Mouse (Mus musculus) common myeloid progenitor, adult 5-6 weeks (primary cell): ENCODE data around the gene Polr2f. TPM values are rescaled to one million over a fixed set of nuclear protein-coding genes. Genes with fewer than 3 reads are reported as not detected.

Experiments
- ATAC-seq: replicated peaks from 2 replicates; pipeline ENCODE4 v1.8.0; 2016; ENCODE audit warnings: low read depth, mild to moderate bottlenecking, moderate TSS enrichment, inconsistent platforms; ENCODE audit not compliant: poor library complexity, severe bottlenecking
- total RNA-seq: library from RNA; stranded (forward); fragments of 200-1000, 187-1606 nt; gene quantifications from 2 replicates; pipeline ENCODE4 v1.2.3, GENCODE M21; 2017

Polr2f gene
- total RNA-seq, 1 experiment from 2014 or later, result 72.3 TPM

DNA sequence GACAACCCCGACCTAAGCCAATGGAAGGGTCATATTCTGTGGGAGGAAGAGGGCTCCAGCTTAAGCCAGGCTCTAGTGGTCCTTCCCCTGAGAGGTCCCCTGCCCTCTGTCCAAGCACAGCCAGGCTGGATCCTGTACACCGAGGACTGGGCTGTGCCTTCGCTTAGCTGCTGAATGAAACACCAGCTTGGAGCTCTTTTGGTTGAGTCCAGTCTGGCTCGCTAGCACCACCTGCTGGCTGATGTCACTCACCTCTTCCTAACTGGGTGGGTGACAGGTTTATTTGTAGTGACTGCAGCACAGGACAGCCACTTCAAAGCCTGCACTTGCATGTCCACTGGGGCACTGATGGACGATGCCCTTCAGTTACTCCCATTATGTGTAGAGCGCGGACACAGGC, 7.7 kb downstream of the Polr2f start:
- peak; percentile 73 for ATAC-seq

DNA sequence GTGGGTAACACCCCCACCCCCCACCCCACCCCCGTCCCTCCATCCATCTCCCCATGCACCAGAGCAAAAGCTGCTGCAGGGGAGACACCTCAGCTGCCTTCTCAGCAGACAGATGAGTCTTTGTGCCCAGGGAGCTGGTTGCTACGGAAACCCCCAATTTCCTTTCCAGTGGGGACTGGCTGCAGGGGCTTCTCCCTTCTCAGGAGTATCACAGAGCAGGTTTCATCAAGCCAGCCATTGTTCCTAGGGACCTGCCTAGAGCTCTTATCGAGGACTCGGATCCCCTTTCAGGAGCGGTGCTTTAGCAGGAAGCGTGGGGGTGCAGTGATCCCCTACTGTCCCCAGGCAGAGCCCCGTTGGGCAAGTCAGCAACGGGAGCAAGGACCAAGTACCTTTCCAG, 11.1 kb downstream of the Polr2f start:
- ATAC-seq, result no peak

DNA sequence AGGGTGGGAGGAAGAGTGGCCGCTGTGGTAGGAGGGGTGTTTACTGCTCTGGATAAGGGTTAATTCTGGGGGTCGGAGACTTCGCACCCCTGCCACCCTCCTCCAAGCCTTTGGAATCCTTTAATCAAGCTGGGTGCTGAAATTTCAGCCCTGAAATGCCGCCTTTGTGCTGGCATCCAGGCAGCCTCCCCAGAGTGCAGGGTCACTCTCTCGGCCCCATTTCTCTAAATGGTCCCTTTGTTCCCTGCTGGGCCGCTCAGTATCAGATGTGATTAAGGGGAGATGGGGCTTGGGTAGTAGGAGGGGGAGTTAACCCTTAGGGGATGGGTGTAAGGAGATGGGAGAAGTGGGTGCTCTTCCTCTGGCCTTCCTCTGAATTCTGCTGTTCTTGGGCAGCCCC, 11.9 kb downstream of the Polr2f start:
- ATAC-seq, result no peak

DNA sequence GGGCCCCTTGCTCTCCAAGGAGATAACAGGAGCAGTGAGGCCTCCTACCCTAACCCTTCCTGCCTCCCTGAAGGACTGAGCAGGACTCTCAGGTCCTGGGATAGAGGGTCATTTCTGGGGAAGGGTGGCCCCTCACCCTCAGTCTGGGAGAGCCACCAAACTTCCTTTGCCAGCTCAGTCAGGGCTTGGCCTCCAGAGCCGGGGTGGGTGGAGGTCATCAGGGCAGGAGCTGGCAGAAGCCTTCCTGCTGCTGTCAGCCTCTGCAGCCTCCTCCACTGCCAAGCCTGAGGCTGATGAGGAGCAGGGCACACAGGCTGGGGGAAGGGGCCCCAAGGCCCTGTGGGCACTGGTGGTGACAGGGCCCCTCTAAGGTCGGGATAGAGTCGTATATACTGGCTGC, 14.8 kb downstream of the Polr2f start:
- ATAC-seq, result no peak

DNA sequence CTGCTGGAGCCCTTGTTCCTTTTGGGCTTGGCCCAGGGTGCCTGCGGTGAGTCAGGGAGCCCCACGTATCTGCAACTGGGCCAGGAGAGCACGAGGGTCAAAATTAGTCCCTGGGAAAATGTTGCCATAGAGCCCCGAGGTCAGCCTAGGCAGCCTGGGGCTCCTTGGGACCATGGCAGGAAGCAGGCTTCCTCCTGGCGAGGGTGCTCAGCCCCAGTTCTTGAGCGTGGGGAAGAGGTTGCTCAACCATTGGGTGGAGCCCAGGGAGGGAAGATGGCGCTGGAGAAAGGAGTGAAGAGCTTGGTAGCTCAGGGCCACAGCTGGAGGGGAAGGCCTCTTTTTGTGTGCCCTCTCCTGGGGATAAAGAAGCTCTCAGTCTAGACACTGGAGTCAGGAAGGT, 21.5 kb downstream of the Polr2f start:
- ATAC-seq, result peak; percentile 33; the same call in 1 of the 2 replicates

DNA sequence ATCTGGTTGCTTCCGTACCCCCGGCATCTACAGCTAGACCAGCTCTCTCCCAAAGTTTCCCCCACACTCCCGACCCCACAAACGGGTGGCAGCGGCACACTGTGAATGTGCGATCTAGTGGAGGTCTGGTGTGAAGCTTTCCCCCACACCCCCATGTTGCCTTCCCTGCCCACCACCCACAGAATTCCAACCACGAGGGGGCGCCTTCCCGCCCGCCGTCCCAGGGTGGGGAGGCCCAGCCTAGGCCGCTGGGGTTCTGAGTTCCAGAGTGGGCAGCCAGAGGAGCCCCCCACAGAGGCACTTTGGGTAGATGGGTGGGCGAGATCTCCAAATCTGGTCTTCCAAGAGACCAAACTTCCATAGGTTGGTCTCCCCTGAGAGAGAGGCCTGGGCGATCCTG, 22.0 kb downstream of the Polr2f start:
- ATAC-seq, result no peak

DNA sequence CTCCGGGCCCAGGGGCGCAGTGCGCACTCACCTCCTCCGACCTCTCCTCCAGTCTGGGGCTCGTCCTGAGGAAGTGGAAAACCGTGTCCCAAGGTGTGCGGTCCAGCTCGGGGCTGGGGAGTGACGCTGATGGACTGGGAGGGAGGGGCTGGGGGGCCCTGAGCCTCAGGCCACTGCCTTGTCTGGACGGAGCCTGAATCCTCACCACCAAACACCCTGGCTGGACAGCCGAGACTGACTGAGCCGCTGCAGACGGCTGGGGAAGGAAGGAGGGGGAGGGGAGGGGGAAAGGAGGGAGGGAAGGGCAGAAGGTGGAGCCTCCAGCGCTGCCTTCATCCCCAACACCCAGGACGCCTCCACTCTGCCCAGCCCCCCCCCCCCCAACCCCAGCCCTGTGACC, 23.4 kb downstream of the Polr2f start:
- ATAC-seq, result no peak

DNA sequence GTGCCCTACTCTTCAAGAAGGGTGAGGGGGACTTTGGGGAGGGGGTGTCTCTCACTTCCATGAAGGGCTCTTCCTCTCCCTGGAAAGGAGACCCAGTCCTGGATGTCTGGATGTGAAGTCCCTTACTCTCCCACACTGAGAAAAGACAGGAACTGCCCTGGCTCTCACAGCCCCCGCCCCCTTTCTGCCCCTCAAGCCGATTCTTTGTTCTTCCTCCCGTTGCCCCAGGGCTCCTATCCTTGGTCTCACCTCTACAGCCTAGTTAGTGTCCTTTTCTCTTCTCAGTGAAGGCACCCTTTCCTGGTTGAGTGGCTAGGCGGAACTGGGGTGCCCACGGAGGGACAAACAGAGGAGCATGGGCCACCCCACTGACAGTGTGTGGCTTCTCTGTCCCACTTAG, 24.3 kb downstream of the Polr2f start, which contains the start of gene Sox10:
Gene Sox10, minus strand, starts transcription at position 101 of the 400 bp plus-strand sequence.
- ATAC-seq, result no peak

DNA sequence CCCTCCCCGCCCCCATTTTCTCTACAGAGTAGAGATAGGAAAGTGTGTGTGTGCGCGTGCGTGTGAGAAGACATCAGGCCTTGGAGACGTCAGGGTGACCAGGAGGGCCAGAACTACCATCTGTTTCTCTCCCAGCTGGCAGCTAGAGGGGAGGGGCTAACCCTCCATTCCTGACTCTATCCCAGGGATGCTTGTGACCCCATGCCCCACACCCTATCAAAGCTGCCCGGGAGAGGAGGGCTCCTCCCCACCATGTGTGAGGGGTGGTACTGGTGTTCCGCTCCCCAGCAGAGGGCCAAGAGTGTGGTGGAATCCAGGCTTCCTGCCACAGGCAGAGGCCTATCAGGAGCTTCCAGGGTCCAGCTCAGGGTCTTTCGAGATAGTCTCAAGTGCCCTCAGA, 25.9 kb downstream of the Polr2f start:
- no peak for ATAC-seq

DNA sequence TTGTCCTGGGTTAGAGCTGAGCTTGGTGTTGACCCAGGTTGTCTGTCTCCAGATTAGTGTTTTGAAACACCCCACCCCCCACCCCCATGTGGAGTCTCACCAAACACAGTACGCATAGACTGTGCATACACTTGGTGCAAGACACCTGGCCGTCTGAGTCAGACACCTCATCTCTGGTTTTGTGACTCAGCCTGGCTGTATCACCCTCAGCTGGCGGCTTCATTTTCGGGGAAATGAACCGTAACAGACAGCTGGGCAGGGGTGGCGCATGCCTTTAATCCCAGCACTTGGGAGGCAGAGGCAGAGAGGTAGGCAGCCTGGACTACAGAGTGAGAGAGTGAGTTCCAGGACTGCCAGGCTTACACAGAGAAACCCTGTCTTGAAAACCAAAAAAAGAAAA, 36.1 kb downstream of the Polr2f start:
- ATAC-seq, result no peak

DNA sequence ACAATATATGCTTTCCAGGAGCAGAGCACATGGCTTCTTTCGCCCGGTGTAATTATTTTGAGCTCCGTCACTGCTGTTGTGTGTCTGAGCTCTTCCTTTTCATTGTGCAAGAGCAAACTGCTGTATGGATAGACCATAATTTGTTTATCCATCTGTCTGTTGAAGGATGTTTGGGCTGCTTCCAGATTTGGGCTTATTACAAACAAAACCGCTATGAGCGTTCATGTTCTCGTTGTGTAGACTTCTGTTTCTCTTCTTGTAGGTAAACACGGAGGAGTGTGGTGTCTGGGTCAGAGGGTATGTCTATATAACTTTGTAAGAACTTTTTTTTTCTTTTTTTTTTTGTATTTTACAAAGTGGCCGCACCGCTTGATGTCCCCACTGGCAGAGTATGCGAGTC, 44.4 kb downstream of the Polr2f start:
- no peak for ATAC-seq

DNA sequence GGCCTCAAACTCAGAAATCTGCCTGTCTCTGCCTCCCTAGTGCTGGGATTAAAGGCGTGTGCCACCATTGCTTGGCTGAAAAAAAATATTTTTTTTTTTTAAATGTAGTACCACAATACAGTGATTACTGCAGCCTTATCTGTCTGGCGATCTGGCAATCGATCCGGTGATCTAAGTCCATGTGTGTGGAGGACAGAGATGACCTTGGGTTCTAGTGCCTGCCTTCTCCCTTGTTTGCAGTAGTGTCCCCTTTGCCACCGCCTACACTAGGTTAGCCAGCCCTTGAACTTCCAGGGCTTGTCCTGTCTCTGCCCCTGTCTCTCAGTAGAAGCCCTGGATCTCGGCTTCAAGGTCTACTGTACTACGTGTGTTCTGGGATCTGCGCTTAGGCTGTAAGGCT, 47.0 kb downstream of the Polr2f start:
- no peak for ATAC-seq

DNA sequence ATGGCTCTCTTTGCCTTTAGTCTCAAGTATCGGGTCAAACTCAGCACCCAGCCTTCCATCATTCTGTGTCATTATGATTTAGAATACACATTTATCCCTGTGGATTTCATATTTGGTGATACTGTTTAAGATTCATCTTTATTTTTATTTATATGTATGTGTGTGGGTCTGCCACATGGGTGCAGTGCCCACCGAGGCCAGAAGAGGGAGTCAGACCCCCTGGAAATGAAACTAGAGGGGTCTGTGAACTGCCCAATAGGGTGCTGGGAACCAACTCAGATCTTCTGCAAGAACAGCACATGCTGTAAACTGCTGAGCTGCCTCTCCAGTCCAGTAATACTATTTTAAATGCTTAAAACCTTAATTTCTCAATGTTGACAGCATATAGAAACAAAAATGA, 50.6 kb downstream of the Polr2f start:
- ATAC-seq, result no peak

DNA sequence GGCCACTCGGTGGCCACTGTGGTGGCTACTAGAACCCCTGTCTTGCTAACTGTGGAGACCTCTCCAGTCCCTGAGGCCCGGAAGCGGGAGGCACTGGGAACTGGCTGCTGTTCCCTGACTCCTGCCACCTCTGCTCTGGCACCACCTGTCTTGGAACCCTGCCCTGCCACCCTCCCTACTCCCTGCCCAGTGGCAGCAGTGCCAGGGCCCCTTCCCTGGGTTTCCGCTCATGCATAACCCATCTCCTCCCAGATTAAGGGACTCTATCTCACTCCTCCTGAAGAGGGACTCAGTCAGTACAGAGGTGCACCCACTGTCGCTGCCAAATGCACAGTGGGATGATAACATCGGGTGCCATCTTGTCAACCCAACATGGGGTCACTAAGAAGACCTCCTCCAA, 51.6 kb downstream of the Polr2f start:
- ATAC-seq, result no peak

DNA sequence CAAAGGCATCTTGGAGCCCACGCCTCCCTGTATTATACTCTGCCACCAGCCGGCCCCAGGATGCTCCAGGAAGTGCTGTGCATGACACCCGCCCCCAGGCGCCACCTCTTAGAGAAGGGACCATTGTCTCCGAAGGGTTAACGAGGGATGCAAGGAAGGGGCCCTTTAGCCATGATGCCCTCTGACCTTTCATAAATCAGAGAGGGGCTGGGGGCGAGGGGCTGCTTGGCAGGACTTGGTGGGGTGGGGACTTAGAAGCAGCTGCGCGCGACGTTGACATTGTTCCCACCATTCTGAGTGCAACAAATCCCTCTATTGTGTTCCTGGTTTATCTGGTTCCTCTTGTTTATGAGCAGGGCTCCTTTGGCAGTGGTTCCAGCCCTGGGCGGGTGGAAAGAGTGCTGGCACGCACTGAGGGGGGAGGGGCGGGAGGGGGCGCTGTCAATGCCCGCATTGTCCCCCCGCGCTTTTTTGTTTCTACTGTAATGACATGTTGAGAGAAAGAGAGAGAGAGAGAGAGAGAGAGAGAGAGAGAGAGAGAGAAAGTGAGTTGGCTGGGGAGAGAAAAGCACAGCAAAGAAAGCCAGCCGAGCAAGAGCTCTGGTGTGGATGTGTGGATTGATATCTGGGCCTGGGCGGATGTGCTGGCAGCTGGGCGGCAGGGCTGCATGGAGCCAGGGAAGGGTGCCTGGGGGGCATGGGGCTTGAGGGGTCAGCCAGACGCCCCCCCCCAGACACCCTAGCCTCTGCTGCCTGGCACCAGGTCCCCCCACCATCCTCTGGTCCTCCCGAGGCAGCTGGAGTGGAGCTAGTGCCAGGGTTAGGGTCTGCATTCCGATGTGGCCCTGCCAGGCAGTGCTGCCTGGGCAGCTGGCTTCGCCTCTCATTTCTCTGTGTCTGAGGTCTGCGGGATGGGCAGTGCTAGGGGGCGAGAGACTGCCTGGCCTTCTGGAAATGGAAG, 52.4 kb downstream of the Polr2f start:
- ATAC-seq, result no peak

DNA sequence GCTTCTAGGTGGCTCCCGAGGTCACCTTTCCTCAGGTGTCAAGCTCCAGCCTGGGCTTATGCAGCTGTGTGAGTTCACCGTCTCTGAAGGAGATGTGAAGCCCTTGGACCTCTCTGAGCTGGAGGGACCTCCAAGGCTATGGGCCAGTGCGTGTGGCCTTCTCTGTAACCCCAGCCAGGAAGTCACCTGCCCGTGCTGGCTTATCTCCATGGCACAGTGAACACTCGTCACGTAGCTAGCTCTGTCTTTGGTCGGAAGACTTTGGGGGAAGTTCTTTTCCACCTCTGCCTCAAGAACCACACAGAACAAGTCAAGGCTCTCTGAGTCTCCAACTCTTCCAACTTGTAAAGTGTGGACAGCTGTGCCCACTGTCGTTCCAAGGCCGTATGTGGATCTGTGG, 53.2 kb downstream of the Polr2f start:
- ATAC-seq, result 0 out of 2 replicates have a peak, but pooled peaks have one; percentile 18

DNA sequence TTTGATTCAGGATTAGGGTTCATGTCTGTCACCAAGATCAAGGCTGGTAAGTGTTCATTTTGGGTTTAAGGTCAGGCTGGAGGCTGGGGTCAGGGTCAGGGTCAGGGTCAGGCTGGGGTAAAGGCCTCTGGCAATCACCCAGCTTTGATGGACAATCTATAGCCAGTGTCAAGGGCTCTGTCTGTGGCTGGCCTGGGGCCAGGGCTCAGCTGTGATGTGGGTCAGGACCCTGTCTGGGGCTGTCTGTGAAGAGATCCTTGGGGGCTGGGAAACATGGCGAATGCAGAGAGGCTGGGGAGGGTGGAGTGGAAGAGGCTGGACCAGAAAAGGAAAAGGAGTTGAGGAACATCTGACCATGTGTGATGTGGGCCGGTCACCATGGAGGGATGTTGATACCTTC, 54.1 kb downstream of the Polr2f start:
- no peak for ATAC-seq

DNA sequence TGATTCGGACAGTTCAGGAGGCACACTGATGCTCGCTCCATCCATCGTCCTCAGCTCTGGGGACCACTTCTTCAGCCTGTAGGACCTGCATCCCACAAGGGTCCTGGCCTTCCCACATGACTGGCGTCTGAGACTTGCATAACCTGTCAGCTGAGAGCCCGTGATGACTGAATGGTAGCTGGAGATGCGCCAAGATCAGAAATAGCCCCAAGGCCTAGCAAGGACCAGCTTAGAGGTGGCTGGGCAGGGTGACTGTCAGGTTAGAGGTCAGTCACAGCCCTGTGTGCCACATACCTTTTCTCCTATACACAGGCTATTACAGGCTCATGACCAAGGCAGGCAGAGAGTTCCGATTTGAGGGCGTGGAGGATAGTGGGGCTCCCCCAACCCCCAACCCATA, 54.7 kb downstream of the Polr2f start:
- ATAC-seq, result no peak

DNA sequence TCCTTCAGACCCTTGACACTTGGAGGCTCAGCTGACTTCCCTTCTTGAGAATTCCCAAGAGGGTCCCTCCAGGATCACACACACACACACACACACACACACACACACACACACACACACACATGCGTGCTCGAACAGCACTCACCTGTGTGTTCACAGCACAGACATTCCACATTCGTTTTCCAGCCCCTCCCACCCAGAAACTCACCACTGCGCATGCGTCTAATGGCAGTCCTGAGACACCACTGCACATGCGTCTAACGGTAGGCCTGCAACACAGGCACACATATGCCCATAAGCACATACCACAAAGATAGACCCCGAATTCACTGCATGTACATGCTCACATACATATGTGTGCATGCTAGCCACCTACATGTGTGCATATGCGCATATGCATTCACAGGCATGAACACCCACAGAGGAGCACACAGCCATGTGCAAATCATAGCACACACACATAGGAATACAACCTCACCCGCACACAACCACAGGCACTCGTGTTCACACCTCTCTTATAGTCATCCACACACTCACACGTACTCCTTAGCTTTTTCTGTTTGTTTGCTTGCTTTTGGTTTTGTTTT, 58.7 kb downstream of the Polr2f start:
- no peak for ATAC-seq
